Mouse (Mus musculus): ENCODE results near the gene Tex46. TPM values are rescaled to one million over a fixed set of nuclear protein-coding genes. Genes with fewer than 3 reads are reported as not detected.
A peak's percentile ranks its signal among the peaks of the same experiment; 100 is the strongest.

The Tex46 gene
- polyA plus RNA-seq, 1 experiment from 2014 or later: not detected

- no peak overlapping the region for H3K4me3 ChIP-seq (ENCODE audit: low read depth, low read length)
- no peak for DNase-seq (ENCODE audit: low spot score)
- H3K9ac ChIP-seq (ENCODE audit: low read depth, low read length): no peak overlapping the region
- no peak overlapping the region for H3K27ac ChIP-seq (ENCODE audit: low read depth, low read length)
- H3K9me3 ChIP-seq (ENCODE audit: control insufficient read depth, low read length): no peaks in the 10 kb centered on the region
- no peaks in the 10 kb centered on the region for H3K27me3 ChIP-seq (replicated peaks; ENCODE audit: control insufficient read depth, insufficient read depth, low read length)
- no peak for ATAC-seq (replicated peaks; ENCODE audit: low FRiP score)
- peaks cover 7% of the 10 kb centered on the region; the same call in 1 of the 2 replicates for H3K4me1 ChIP-seq (replicated peaks; ENCODE audit: control insufficient read depth, insufficient read depth, low read length)
- H3K36me3 ChIP-seq (ENCODE audit: control insufficient read depth, insufficient read depth, low read length): peaks cover 4% of the 10 kb centered on the region; the same call in 1 of the 2 replicates
- H3K4me2 ChIP-seq: no peak overlapping the region
- 84% methylated on average over 6 of the region's 6 CpGs for WGBS
These were observed 15.0 kb upstream of the Tex46 start for GRCm38 (mm10) chr4:136595221-136595620.

DNA sequence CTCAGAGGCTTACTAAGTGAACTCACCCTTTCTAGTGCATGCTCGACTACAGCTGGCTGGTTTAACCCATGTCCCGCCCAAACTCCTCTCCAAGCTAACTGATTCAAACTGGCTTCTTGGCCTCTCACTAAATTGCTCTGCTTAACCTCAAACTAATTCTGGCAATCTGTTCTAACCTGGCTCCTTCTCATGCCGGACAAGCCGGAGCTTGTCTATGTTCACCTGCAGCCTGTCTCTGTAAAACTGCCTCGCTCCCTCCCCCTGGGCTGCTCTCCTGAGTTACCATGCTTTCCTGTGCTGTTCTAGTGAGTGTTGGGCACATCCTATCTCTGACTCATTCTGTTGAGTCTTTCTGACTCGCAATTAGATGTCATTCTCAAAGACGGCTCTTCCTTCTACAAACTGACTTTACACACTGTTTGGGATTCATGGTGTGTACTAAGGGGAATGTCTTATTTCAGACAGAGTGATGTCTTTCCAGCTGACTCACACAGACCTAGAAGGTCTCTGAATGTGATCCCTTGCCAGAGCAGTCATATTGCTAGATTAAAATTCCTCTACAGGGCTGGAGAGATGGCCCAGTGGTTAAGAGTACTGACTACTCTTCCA lies 11.9 kb upstream of the Tex46 start:
- 81% methylated on average over 7 of the region's 7 CpGs for WGBS
- no peaks in the 10 kb centered on the region for H3K9me3 ChIP-seq (ENCODE audit: control insufficient read depth, low read length)
- no peaks in the 10 kb centered on the region; the same call in 1 of the 2 replicates for H3K36me3 ChIP-seq (ENCODE audit: control insufficient read depth, insufficient read depth, low read length)
- H3K4me1 ChIP-seq (replicated peaks; ENCODE audit: control insufficient read depth, insufficient read depth, low read length): peaks cover 13% of the 10 kb centered on the region
- H3K27ac ChIP-seq (ENCODE audit: low read depth, low read length): no peak overlapping the region
- no peak overlapping the region for H3K9ac ChIP-seq (ENCODE audit: low read depth, low read length)
- ATAC-seq (replicated peaks; ENCODE audit: low FRiP score): no peak
- no peak for DNase-seq (ENCODE audit: low spot score)
- H3K4me2 ChIP-seq: no peak overlapping the region
- no peak overlapping the region for H3K4me3 ChIP-seq (ENCODE audit: low read depth, low read length)
- no peaks in the 10 kb centered on the region for H3K27me3 ChIP-seq (replicated peaks; ENCODE audit: control insufficient read depth, insufficient read depth, low read length)

DNA sequence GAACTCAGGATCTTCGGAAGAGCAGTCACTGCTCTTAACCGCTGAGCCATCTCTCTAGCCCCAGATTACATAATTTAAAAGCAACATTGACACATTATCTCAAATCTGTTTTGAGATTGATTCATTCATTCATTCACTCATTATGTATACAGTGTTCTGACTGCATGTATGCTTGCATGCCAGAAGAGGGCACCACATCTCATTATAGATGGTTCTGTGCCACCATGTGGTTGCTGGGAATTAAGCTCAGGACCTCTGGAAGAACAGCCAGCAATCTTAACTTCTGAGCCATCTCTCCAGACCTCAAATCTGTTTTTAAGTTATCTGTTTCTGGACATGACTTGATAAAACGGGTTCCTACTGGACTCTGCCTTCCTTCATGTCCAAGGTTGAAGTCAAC lies 10.4 kb upstream of the Tex46 start:
- DNase-seq (ENCODE audit: low spot score): no peak

DNA sequence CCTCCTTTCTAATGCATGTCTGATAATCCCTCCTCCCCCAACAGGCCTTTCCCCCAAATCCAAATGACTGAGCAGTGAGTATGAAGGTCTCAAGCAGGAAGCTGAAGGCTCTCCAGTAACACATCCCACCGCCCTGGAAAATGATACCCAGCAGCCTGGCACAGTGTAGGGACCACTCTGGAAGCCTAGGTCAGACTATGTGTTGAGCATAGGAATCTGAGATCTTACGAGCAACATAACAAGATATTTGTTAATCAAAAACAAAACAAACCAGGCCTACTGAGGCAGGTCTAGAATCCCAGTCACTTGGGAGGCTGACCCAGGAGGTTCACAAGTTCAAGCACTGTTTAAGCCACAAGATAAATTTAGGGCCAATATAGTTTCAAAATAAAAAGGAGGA lies 9.7 kb upstream of the Tex46 start:
- peaks cover 13% of the 10 kb centered on the region for H3K4me1 ChIP-seq (replicated peaks; ENCODE audit: control insufficient read depth, insufficient read depth, low read length)
- H3K9me3 ChIP-seq (ENCODE audit: control insufficient read depth, low read length): no peaks in the 10 kb centered on the region
- no peak overlapping the region for H3K9ac ChIP-seq (ENCODE audit: low read depth, low read length)
- ATAC-seq (replicated peaks; ENCODE audit: low FRiP score) (no peak), DNase-seq (ENCODE audit: low spot score) (no peak)
- no peak overlapping the region for H3K27ac ChIP-seq (ENCODE audit: low read depth, low read length)
- no peaks in the 10 kb centered on the region for H3K27me3 ChIP-seq (replicated peaks; ENCODE audit: control insufficient read depth, insufficient read depth, low read length)
- peak overlapping the region; percentile 81 for H3K4me2 ChIP-seq
- H3K4me3 ChIP-seq (ENCODE audit: low read depth, low read length): peak overlapping the region; percentile 99; the same call in 1 of the 2 replicates
- H3K36me3 ChIP-seq (ENCODE audit: control insufficient read depth, insufficient read depth, low read length): no peaks in the 10 kb centered on the region; the same call in 1 of the 2 replicates
- WGBS: 85% methylated on average over 2 of the region's 2 CpGs

More for the DNA sequence above, 10.4 kb upstream of the Tex46 start:
- Histone ChIP-seq H3K4me2 (no peak overlapping the region), H3K4me3 (ENCODE audit: low read depth, low read length) (no peak overlapping the region), H3K9me3 (ENCODE audit: control insufficient read depth, low read length) (no peaks in the 10 kb centered on the region), H3K9ac (ENCODE audit: low read depth, low read length) (no peak overlapping the region), H3K36me3 (ENCODE audit: control insufficient read depth, insufficient read depth, low read length) (no peaks in the 10 kb centered on the region; the same call in 1 of the 2 replicates), H3K27me3 (replicated peaks; ENCODE audit: control insufficient read depth, insufficient read depth, low read length) (no peaks in the 10 kb centered on the region), H3K4me1 (replicated peaks; ENCODE audit: control insufficient read depth, insufficient read depth, low read length) (peaks cover 13% of the 10 kb centered on the region), H3K27ac (ENCODE audit: low read depth, low read length) (no peak overlapping the region)
- 91% methylated on average over 3 of the region's 3 CpGs for WGBS
- no peak for ATAC-seq (replicated peaks; ENCODE audit: low FRiP score)

DNA sequence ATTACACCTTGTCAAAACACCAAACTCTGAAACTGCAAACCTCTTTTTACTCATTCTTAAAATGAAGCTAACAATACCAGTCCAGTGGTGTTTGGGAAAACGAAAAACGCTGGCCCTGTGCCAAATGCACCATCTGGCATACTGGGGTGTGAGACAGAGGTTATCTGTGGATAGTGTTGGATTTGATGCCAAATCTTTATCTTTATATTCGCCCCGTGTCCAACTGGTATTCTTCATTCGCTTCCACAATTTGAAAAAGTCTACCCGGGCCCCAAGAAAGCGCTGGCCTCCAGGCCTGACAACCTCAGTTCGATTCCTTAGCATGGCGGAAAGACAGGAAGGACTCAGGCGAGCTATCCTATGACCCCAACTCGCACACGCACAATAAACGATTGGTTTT lies 8.8 kb upstream of the Tex46 start:
- peak; percentile 47 for DNase-seq (ENCODE audit: low spot score)
- WGBS: 3% methylated on average over 13 of the region's 13 CpGs

GRCm38 (mm10) chr4:136602018-136602554 lies 8.2 kb upstream of the Tex46 start:
- peak; percentile 66 for ATAC-seq (replicated peaks; ENCODE audit: low FRiP score)
- WGBS: under 1% methylated on average over 61 of the region's 68 CpGs

More for the DNA sequence above, 8.8 kb upstream of the Tex46 start:
- Histone ChIP-seq H3K9me3 (ENCODE audit: control insufficient read depth, low read length) (no peaks in the 10 kb centered on the region), H3K9ac (ENCODE audit: low read depth, low read length) (peak overlapping the region; percentile 98), H3K27ac (ENCODE audit: low read depth, low read length) (peak overlapping the region; percentile 76; the same call in 1 of the 2 replicates), H3K4me3 (ENCODE audit: low read depth, low read length) (peak overlapping the region; percentile 99), H3K4me2 (peak overlapping the region; percentile 81), H3K27me3 (replicated peaks; ENCODE audit: control insufficient read depth, insufficient read depth, low read length) (no peaks in the 10 kb centered on the region), H3K4me1 (replicated peaks; ENCODE audit: control insufficient read depth, insufficient read depth, low read length) (peaks cover 13% of the 10 kb centered on the region), H3K36me3 (ENCODE audit: control insufficient read depth, insufficient read depth, low read length) (no peaks in the 10 kb centered on the region; the same call in 1 of the 2 replicates)
- no peak for ATAC-seq (replicated peaks; ENCODE audit: low FRiP score)

DNA sequence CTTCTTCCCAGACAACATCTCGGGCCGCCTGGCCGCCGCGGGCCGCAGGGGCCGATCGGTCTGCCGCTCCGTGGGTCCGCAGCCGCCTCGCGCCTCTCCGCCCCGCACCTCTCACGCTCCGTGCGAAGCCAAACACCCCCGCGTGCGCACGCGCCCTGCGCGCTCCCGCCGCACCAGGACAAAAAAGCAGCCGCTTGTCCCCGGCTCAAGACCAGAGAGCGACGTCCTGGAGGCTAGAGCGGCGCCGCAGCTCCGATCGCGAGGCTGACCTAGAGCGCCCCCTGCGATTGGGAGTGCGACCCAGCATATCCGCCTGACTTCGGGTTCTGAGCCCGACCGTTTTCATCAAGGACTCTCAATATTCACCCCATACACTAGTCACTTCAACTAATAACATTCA lies 7.7 kb upstream of the Tex46 start, which contains the start of gene Kdm1a:
Kdm1a (minus strand) TSS at position 156 of the 400 bp plus-strand sequence.
- H3K4me3 ChIP-seq (ENCODE audit: low read depth, low read length): peak within 1 kb of the TSS; percentile 99
- peak within 1 kb of the TSS; percentile 76 for H3K27ac ChIP-seq (ENCODE audit: low read depth, low read length)
- peak within 1 kb of the TSS; percentile 81 for H3K4me2 ChIP-seq
- H3K4me1 ChIP-seq (replicated peaks; ENCODE audit: control insufficient read depth, insufficient read depth, low read length): peaks cover 11% of the 10 kb centered on the region
- H3K27me3 ChIP-seq (replicated peaks; ENCODE audit: control insufficient read depth, insufficient read depth, low read length): no peaks in the 10 kb centered on the region
- peak within 1 kb of the TSS; percentile 98 for H3K9ac ChIP-seq (ENCODE audit: low read depth, low read length)
- ATAC-seq (replicated peaks; ENCODE audit: low FRiP score) (peak; percentile 86), DNase-seq (ENCODE audit: low spot score) (peak; percentile 96)
- H3K9me3 ChIP-seq (ENCODE audit: control insufficient read depth, low read length): no peaks in the 10 kb centered on the region
- WGBS: under 1% methylated on average over 45 of the region's 45 CpGs
- no peaks in the 10 kb centered on the region; the same call in 1 of the 2 replicates for H3K36me3 ChIP-seq (ENCODE audit: control insufficient read depth, insufficient read depth, low read length)

More at GRCm38 (mm10) chr4:136602018-136602554, 8.2 kb upstream of the Tex46 start:
- DNase-seq (ENCODE audit: low spot score): peak; percentile 72
- Histone ChIP-seq H3K4me2 (peak overlapping the region; percentile 81), H3K4me3 (ENCODE audit: low read depth, low read length) (peak overlapping the region; percentile 99), H3K27me3 (replicated peaks; ENCODE audit: control insufficient read depth, insufficient read depth, low read length) (no peaks in the 10 kb centered on the region), H3K9ac (ENCODE audit: low read depth, low read length) (peak overlapping the region; percentile 98), H3K36me3 (ENCODE audit: control insufficient read depth, insufficient read depth, low read length) (no peaks in the 10 kb centered on the region; the same call in 1 of the 2 replicates), H3K9me3 (ENCODE audit: control insufficient read depth, low read length) (no peaks in the 10 kb centered on the region), H3K4me1 (replicated peaks; ENCODE audit: control insufficient read depth, insufficient read depth, low read length) (peaks cover 13% of the 10 kb centered on the region), H3K27ac (ENCODE audit: low read depth, low read length) (peak overlapping the region; percentile 76)

DNA sequence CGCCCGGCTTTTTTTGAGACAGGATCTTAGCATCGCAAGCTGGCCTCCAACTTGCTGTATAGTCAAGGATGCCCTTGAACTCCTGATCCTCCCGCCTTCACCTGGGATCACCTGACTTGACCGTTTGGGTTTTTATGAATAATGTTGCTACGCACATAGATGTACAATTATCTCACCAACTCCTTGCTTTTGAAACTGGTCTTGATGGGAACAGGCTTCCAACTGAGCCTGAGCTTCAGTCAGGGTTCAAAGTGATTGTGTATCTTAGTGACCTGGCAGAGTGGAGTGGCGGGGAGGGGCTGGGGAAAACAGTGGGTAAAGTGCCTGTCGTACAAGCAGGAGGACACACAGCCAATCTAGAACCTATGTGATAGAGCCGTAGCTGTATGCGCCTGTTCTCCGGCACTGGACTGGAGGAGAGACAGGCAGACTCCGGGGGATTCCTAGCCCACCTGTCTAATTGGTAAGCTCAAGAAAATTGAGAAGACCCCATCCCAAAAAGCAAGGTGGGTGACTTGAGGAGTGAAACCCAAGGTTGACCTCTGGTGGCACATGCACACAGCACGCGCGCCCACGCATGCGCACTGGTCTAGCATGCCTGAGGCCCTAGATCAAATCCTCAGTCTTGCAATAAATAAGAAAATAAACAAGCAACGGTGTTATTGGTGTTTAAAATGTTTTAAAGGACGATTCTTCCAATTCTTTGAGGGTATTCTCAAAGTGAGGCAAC lies 4.3 kb upstream of the Tex46 start:
- DNase-seq (ENCODE audit: low spot score) (no peak), ATAC-seq (replicated peaks; ENCODE audit: low FRiP score) (no peak)
- Histone ChIP-seq H3K4me3 (ENCODE audit: low read depth, low read length) (no peak overlapping the region), H3K36me3 (ENCODE audit: control insufficient read depth, insufficient read depth, low read length) (no peaks in the 10 kb centered on the region), H3K27ac (ENCODE audit: low read depth, low read length) (no peak overlapping the region), H3K27me3 (replicated peaks; ENCODE audit: control insufficient read depth, insufficient read depth, low read length) (no peaks in the 10 kb centered on the region), H3K4me1 (replicated peaks; ENCODE audit: control insufficient read depth, insufficient read depth, low read length) (peaks cover 7% of the 10 kb centered on the region), H3K9ac (ENCODE audit: low read depth, low read length) (no peak overlapping the region), H3K9me3 (ENCODE audit: control insufficient read depth, low read length) (no peaks in the 10 kb centered on the region), H3K4me2 (no peak overlapping the region)
- WGBS: 86% methylated on average over 19 of the region's 19 CpGs

Measured in liver, embryonic 11.5 days (tissue).